In the genomic region with DNA sequence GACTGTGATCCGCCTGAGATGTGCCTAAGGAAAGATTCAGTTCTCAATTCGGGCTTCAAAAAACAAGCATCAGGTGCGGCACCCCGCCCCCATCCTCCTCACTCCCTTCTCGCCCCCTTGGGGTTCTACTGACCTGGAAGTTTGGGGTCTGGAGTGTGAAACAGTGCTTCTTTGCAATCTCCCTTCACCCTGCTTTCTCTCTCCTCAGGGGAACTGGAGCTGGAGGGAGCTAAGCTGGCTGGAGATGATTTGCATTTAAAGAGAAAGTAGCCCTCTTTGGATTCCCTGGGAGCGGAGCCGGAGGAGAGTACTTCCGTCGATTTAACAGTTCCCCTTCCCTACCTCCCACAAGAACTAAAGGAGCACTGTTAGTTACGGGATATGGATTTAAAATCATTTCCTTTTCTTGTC, we compare ENCODE assay signal across 7 mouse cellular contexts. TPM values are rescaled to one million over a fixed set of nuclear protein-coding genes. Genes with fewer than 3 reads are reported as not detected.
DNase-seq lines count a peak whose midpoint lies in the region; ATAC-seq and TF ChIP-seq lines count a peak whose summit lies in the region.

A gene (minus strand): TSS at position 267 of the 411 bp plus-strand sequence.

- TF ChIP-seq CTCF in Patski (IDR thresholded peaks at IDR 0.05) = no peak
- TF ChIP-seq CTCF in layer of hippocampus, adult 2 months (conservative IDR thresholded peaks at IDR 0.05) = no peak

- peak within 1 kb of the TSS; percentile 93 for H3K27ac ChIP-seq in forebrain, embryonic 15.5 days (replicated peaks)
- peak within 1 kb of the TSS; percentile 98 for H3K27ac ChIP-seq in layer of hippocampus, adult 2 months
- H3K27ac ChIP-seq in neural tube, embryonic 15.5 days (replicated peaks) = peak within 1 kb of the TSS; percentile 93

- H3K9me3 ChIP-seq in forebrain, embryonic 15.5 days = no peaks in the 10 kb centered on the region
- H3K9me3 ChIP-seq in neural tube, embryonic 15.5 days (replicated peaks) = no peaks in the 10 kb centered on the region

- in situ Hi-C loops in Patski (cut with MboI; ENCODE audit: low pct_unique_long_range_greater_than_20kb) = no loop called here

- no peaks in the 10 kb centered on the region for H3K27me3 ChIP-seq in Patski
- H3K27me3 ChIP-seq in forebrain, embryonic 15.5 days = no peaks in the 10 kb centered on the region
- H3K27me3 ChIP-seq in neural tube, embryonic 15.5 days (replicated peaks) = no peaks in the 10 kb centered on the region

- H3K4me1 ChIP-seq in forebrain, embryonic 15.5 days = peaks cover 32% of the 10 kb centered on the region
- H3K4me1 ChIP-seq in neural tube, embryonic 15.5 days = peaks cover 52% of the 10 kb centered on the region

- intact Hi-C loops in heart, postnatal 25 days (cut with DNase I) = loop anchor here (2.0 kb wide), 1 partner anchor 15 kb away; no protein-coding TSS in a partner anchor

- CTCF ChIA-PET in Patski (lab: Charles Lee) = no interaction called here

- no peak for ATAC-seq in Patski
- peak; percentile 36 for ATAC-seq in forebrain, embryonic 15.5 days (replicated peaks)
- peak; percentile 63 for ATAC-seq in neural tube, embryonic 15.5 days (ENCODE audit: low FRiP score)

- no peak for DNase-seq in Patski (ENCODE audit: low read depth, low spot score)
- peak; percentile 63 for DNase-seq in brain, embryonic 18.5 days (ENCODE audit: low read depth, low spot score)
- DNase-seq in heart, postnatal 25 days (ENCODE audit: low spot score) = no peak
- peak; percentile 64 to 71 for DNase-seq in layer of hippocampus, adult 2 months (ENCODE audit: low spot score in 2 of 2)
- peak; percentile 53 to 58 for DNase-seq in lung, adult 18-20 months

- 1% methylated on average over 10 of the region's 10 CpGs for WGBS in forebrain, embryonic 15.5 days
- under 1% methylated on average over 10 of the region's 10 CpGs for WGBS in neural tube, embryonic 15.5 days

- H3K4me3 ChIP-seq in forebrain, embryonic 15.5 days = peak within 1 kb of the TSS; percentile 76
- H3K4me3 ChIP-seq in layer of hippocampus, adult 2 months = peak within 1 kb of the TSS; percentile 90
- H3K4me3 ChIP-seq in neural tube, embryonic 15.5 days (replicated peaks) = peak within 1 kb of the TSS; percentile 64

- H3K9ac ChIP-seq in forebrain, embryonic 15.5 days (replicated peaks) = peak within 1 kb of the TSS; percentile 94
- peak within 1 kb of the TSS; percentile 74 for H3K9ac ChIP-seq in neural tube, embryonic 15.5 days (replicated peaks)

- peaks cover 27% of the 10 kb centered on the region for H3K36me3 ChIP-seq in forebrain, embryonic 15.5 days
- H3K36me3 ChIP-seq in neural tube, embryonic 15.5 days = peaks cover 31% of the 10 kb centered on the region

- peak within 1 kb of the TSS; percentile 72 for H3K4me2 ChIP-seq in forebrain, embryonic 15.5 days (replicated peaks)
- peak within 1 kb of the TSS; percentile 68 for H3K4me2 ChIP-seq in neural tube, embryonic 15.5 days

- POLR2A ChIA-PET in Patski (lab: Charles Lee) = interaction anchor here (0.7 kb wide), 2 partner anchors 13 to 17 kb away, joined by 3 read pairs; no protein-coding TSS in a partner anchor

RNA-seq across cellular contexts. Expression of the gene that starts here (rescaled TPM):
- polyA plus RNA-seq in Patski (2021) = 18.1 TPM
- 119 and 124 TPM in 2 replicates for polyA plus RNA-seq in forebrain, embryonic 15.5 days (2015; fragmentation: Nextera tagmentation; extraction: Ambion mirVana)
- total RNA-seq in heart, postnatal 25 days (2021) = 10 to 100 TPM; 25.3 to 28.5 TPM
- 10 to 100 TPM; 70.2 to 81.0 TPM for total RNA-seq in layer of hippocampus, adult 2 months (2021)
- 155 and 168 TPM in 2 replicates for polyA plus RNA-seq in neural tube, embryonic 15.5 days (2015; fragmentation: Nextera tagmentation; extraction: Ambion mirVana)

Comparison
In these comparisons a context has a peak if more than half of its experiments do, and no peak if none do; other contexts are left out.
1. DNase-seq: peak in brain, embryonic 18.5 days (single experiment), layer of hippocampus, adult 2 months (2 of 2) and lung, adult 18-20 months (2 of 2); none in Patski (single experiment) and heart, postnatal 25 days (single experiment).
2. Peak in every context shown above with its lines, with median percentiles within 50 percentile points of each other: H3K27ac ChIP-seq and H3K4me3 ChIP-seq.